Mouse (Mus musculus) thymus, adult 2 months (tissue): ENCODE measurements around the gene Tm4sf20. TPM values are rescaled to one million over a fixed set of nuclear protein-coding genes. Genes with fewer than 3 reads are reported as not detected.

ENCODE experiments used
- DNase-seq: peaks from one replicate; pipeline ENCODE4 v3.0.0; 2021
- H3K27ac ChIP-seq: fragments of 200-500 bp; 2 replicates; pipeline ENCODE4 v1.5.1; 2012; ENCODE audit warnings: low read length, control low read depth; ENCODE audit not compliant: control insufficient read depth, insufficient read depth
- H3K27me3 ChIP-seq: fragments of 200-500 bp; 2 replicates; pipeline ENCODE4 v1.6.1; 2012; ENCODE audit warnings: mild to moderate bottlenecking, low read length, moderate library complexity, mixed read lengths; ENCODE audit not compliant: control insufficient read depth, insufficient read depth
- H3K36me3 ChIP-seq: fragments of 200-500 bp; 2 replicates; pipeline ENCODE4 v1.6.1; 2012; ENCODE audit warnings: mild to moderate bottlenecking, low read length, moderate library complexity; ENCODE audit not compliant: control insufficient read depth, insufficient read depth
- H3K4me1 ChIP-seq: fragments of 200-500 bp; replicated peaks from 2 replicates; pipeline ENCODE4 v1.6.1; 2012; ENCODE audit warnings: low read length; ENCODE audit not compliant: control insufficient read depth, insufficient read depth
- H3K4me3 ChIP-seq: fragments of 200-500 bp; 2 replicates; pipeline ENCODE4 v1.5.1; 2012; ENCODE audit warnings: mild to moderate bottlenecking, low read length, control low read depth, moderate library complexity; ENCODE audit not compliant: control insufficient read depth, insufficient read depth
- CTCF ChIP-seq: fragments of 200-500 bp; IDR thresholded peaks from 2 replicates; pipeline ENCODE4 v1.5.1; 2012; ENCODE audit warnings: mild to moderate bottlenecking, control low read depth, low read length, moderate library complexity, borderline replicate concordance; ENCODE audit not compliant: control insufficient read depth, poor library complexity, insufficient read depth; ENCODE audit errors: extremely low read depth
- POLR2A ChIP-seq: fragments of 200-500 bp; IDR thresholded peaks from 2 replicates; pipeline ENCODE4 v1.6.1; 2012; ENCODE audit warnings: mild to moderate bottlenecking, low read length, control low read depth, moderate library complexity; ENCODE audit not compliant: control insufficient read depth, poor library complexity, insufficient read depth; ENCODE audit errors: extremely low read depth
- WGBS: fragments of 180-500 bp; shearing (Covaris S2); methylation state at CpG from one replicate; pipeline ENCODE4 v1.1.7; 2018; 5-methylcytosine and 5-hydroxymethylcytosine counted together
- polyA plus RNA-seq: library from polyadenylated mRNA; depleted of rRNA; stranded (reverse); fragments of >200 nt; gene quantifications from 2 replicates; pipeline ENCODE4 v1.2.3, GENCODE M21; 2012

The Tm4sf20 gene
- polyA plus RNA-seq, 1 experiment, result 0.24 TPM

- WGBS, result 31% methylated on average over 18 of the region's 18 CpGs
- no peak overlapping the region for H3K4me3 ChIP-seq
- H3K27ac ChIP-seq, result no peak overlapping the region
Measured at GRCm38 (mm10) chr1:82795702-82796443, 27.6 kb upstream of the Tm4sf20 start.

GRCm38 (mm10) chr1:82795211-82795610, 26.9 kb upstream of the Tm4sf20 start:
- TF ChIP-seq POLR2A (no peak), CTCF (no peak)
- Histone ChIP-seq H3K27ac (no peak overlapping the region), H3K4me3 (no peak overlapping the region), H3K4me1 (peaks cover 5% of the 10 kb centered on the region; the same call in 1 of the 2 replicates), H3K27me3 (no peaks in the 10 kb centered on the region), H3K36me3 (no peaks in the 10 kb centered on the region)
- WGBS, result 84% methylated on average over 2 of the region's 2 CpGs
- DNase-seq, result no peak

More at GRCm38 (mm10) chr1:82795702-82796443, 27.6 kb upstream of the Tm4sf20 start:
- no peaks in the 10 kb centered on the region for H3K36me3 ChIP-seq
- peaks cover 5% of the 10 kb centered on the region; the same call in 1 of the 2 replicates for H3K4me1 ChIP-seq
- no peak for TF ChIP-seq CTCF
- TF ChIP-seq POLR2A, result no peak
- DNase-seq, result no peak
- H3K27me3 ChIP-seq, result no peaks in the 10 kb centered on the region

GRCm38 (mm10) chr1:82793986-82794385, 25.7 kb upstream of the Tm4sf20 start:
- H3K4me3 ChIP-seq, result no peak overlapping the region
- no peaks in the 10 kb centered on the region for H3K36me3 ChIP-seq
- TF ChIP-seq CTCF (no peak), POLR2A (no peak)
- no peak overlapping the region for H3K27ac ChIP-seq
- WGBS, result 91% methylated on average over 4 of the region's 4 CpGs
- DNase-seq, result no peak
- no peaks in the 10 kb centered on the region for H3K27me3 ChIP-seq
- peaks cover 5% of the 10 kb centered on the region; the same call in 1 of the 2 replicates for H3K4me1 ChIP-seq

GRCm38 (mm10) chr1:82793110-82793509, 24.8 kb upstream of the Tm4sf20 start:
- Histone ChIP-seq H3K36me3 (no peaks in the 10 kb centered on the region), H3K4me1 (peaks cover 5% of the 10 kb centered on the region; the same call in 1 of the 2 replicates), H3K27ac (no peak overlapping the region), H3K27me3 (no peaks in the 10 kb centered on the region), H3K4me3 (no peak overlapping the region)
- WGBS, result 78% methylated on average over 3 of the region's 3 CpGs
- TF ChIP-seq CTCF (no peak), POLR2A (no peak)
- no peak for DNase-seq

GRCm38 (mm10) chr1:82792238-82792637, 24.0 kb upstream of the Tm4sf20 start:
- TF ChIP-seq POLR2A (no peak), CTCF (no peak)
- WGBS, result 96% methylated on average over 6 of the region's 6 CpGs
- H3K36me3 ChIP-seq, result no peaks in the 10 kb centered on the region

GRCm38 (mm10) chr1:82791105-82791504, 22.8 kb upstream of the Tm4sf20 start:
- TF ChIP-seq POLR2A (no peak), CTCF (no peak)
- Histone ChIP-seq H3K27me3 (no peaks in the 10 kb centered on the region), H3K4me1 (0 out of 2 replicates have a peak, but pooled peaks cover 2% of the 10 kb centered on the region), H3K36me3 (no peaks in the 10 kb centered on the region), H3K4me3 (no peak overlapping the region), H3K27ac (no peak overlapping the region)
- WGBS, result 96% methylated on average over 11 of the region's 11 CpGs
- no peak for DNase-seq

More at GRCm38 (mm10) chr1:82792238-82792637, 24.0 kb upstream of the Tm4sf20 start:
- Histone ChIP-seq H3K4me1 (peaks cover 5% of the 10 kb centered on the region; the same call in 1 of the 2 replicates), H3K4me3 (no peak overlapping the region), H3K27me3 (no peaks in the 10 kb centered on the region), H3K27ac (no peak overlapping the region)
- no peak for DNase-seq
